Mouse (Mus musculus): ENCODE data around the gene Specc1l.

The Specc1l gene

DNA sequence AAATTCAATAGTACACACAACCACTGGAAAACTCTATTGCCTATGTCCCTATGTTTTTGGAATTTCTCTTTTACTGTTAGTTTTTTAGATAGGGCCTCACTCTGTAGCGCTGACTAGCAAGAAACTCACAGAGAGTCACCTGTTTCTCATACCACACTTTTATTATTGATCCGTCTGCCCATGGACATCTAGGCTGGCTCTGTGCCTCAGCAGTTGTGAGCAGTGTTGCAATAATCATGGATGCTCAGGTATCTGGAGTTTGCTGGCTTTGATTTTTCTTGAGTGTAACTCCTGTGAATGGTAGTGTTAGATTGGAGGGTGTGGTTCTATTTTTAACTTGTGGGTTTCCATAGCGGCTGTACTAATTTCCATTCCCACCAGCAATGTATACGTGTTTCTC, 143.5 kb downstream of the Specc1l start:
- CTCF ChIA-PET, result no interaction called here
- POLR2A ChIA-PET, result no interaction called here
